Mouse (Mus musculus) intestine, embryonic 15.5 days (tissue): Measurements from ENCODE around the gene Inpp5d. TPM values are rescaled to one million over a fixed set of nuclear protein-coding genes. Genes with fewer than 3 reads are reported as not detected.

Source experiments
- ATAC-seq: fragments of 200-750 bp; cut with Nextera tagmentation; 2 replicates; pipeline ENCODE4 v1.8.0; 2017; ENCODE audit warnings: moderate TSS enrichment, moderate library complexity
- H3K27ac ChIP-seq: fragments of 300-500 bp; sonication (generic); 2 replicates; pipeline ENCODE4 v1.5.1; 2015; ENCODE audit warnings: mild to moderate bottlenecking, inconsistent platforms
- H3K27me3 ChIP-seq: fragments of 300-500 bp; sonication (generic); replicated peaks from 2 replicates; pipeline ENCODE4 v1.6.1; 2015; ENCODE audit warnings: inconsistent platforms
- H3K36me3 ChIP-seq: fragments of 300-500 bp; sonication (generic); 2 replicates; pipeline ENCODE4 v1.6.1; 2015; ENCODE audit warnings: inconsistent platforms
- H3K4me1 ChIP-seq: fragments of 300-500 bp; sonication (generic); replicated peaks from 2 replicates; pipeline ENCODE4 v1.6.1; 2015; ENCODE audit warnings: inconsistent platforms
- H3K4me2 ChIP-seq: fragments of 300-500 bp; sonication (generic); replicated peaks from 2 replicates; pipeline ENCODE4 v1.6.1; 2015; ENCODE audit warnings: mild to moderate bottlenecking, inconsistent platforms
- H3K4me3 ChIP-seq: fragments of 300-500 bp; sonication (generic); replicated peaks from 2 replicates; pipeline ENCODE4 v1.5.1; 2015; ENCODE audit warnings: inconsistent platforms
- H3K9ac ChIP-seq: fragments of 300-500 bp; sonication (generic); 2 replicates; pipeline ENCODE4 v1.6.1; 2015; ENCODE audit warnings: inconsistent platforms
- H3K9me3 ChIP-seq: fragments of 300-500 bp; sonication (generic); 2 replicates; pipeline ENCODE4 v1.6.1; 2016; ENCODE audit warnings: inconsistent platforms
- WGBS: fragments of 180-500 bp; shearing (Covaris S2); methylation state at CpG from one replicate; pipeline ENCODE4 v1.1.7; 2015; 5-methylcytosine and 5-hydroxymethylcytosine counted together
- polyA plus RNA-seq: library from polyadenylated mRNA; unstranded; fragments of >200 nt; fragmentation: Nextera tagmentation; extraction: Ambion mirVana; gene quantifications from 2 replicates; pipeline ENCODE4 v1.2.1, GENCODE M21; 2015

Inpp5d gene
- polyA plus RNA-seq, 1 experiment from 2014 or later, result 4.3 TPM

GRCm38 (mm10) chr1:87696358-87696757 is 76.2 kb downstream of the Inpp5d start:
- no peak overlapping the region for H3K27ac ChIP-seq
- no peaks in the 10 kb centered on the region for H3K4me1 ChIP-seq
- H3K4me2 ChIP-seq, result no peak overlapping the region
- no peaks in the 10 kb centered on the region for H3K36me3 ChIP-seq
- ATAC-seq, result no peak
- 0 out of 2 replicates have a peak, but pooled peaks cover 2% of the 10 kb centered on the region for H3K27me3 ChIP-seq
- H3K9me3 ChIP-seq, result no peaks in the 10 kb centered on the region
- WGBS, result 81% methylated on average over 5 of the region's 5 CpGs
- no peak overlapping the region for H3K4me3 ChIP-seq
- no peak overlapping the region for H3K9ac ChIP-seq

- Histone ChIP-seq H3K9ac (no peak overlapping the region), H3K36me3 (no peaks in the 10 kb centered on the region), H3K4me2 (no peak overlapping the region), H3K27ac (no peak overlapping the region), H3K4me1 (no peaks in the 10 kb centered on the region), H3K4me3 (no peak overlapping the region), H3K27me3 (0 out of 2 replicates have a peak, but pooled peaks cover 2% of the 10 kb centered on the region), H3K9me3 (no peaks in the 10 kb centered on the region)
- 85% methylated on average over 6 of the region's 6 CpGs for WGBS
- no peak for ATAC-seq
Measured at GRCm38 (mm10) chr1:87698010-87698409, 77.9 kb downstream of the Inpp5d start.

GRCm38 (mm10) chr1:87699890-87700448 is 79.9 kb downstream of the Inpp5d start:
- ATAC-seq, result no peak
- no peak overlapping the region for H3K9ac ChIP-seq
- WGBS, result 66% methylated on average over 5 of the region's 5 CpGs
- no peak overlapping the region for H3K27ac ChIP-seq
- 0 out of 2 replicates have a peak, but pooled peaks cover 2% of the 10 kb centered on the region for H3K27me3 ChIP-seq
- no peaks in the 10 kb centered on the region for H3K36me3 ChIP-seq
- no peaks in the 10 kb centered on the region for H3K9me3 ChIP-seq
- no peaks in the 10 kb centered on the region for H3K4me1 ChIP-seq
- H3K4me3 ChIP-seq, result no peak overlapping the region
- H3K4me2 ChIP-seq, result no peak overlapping the region

- Histone ChIP-seq H3K4me1 (no peaks in the 10 kb centered on the region), H3K4me2 (no peak overlapping the region), H3K9ac (no peak overlapping the region), H3K27ac (no peak overlapping the region), H3K9me3 (no peaks in the 10 kb centered on the region), H3K4me3 (no peak overlapping the region), H3K36me3 (no peaks in the 10 kb centered on the region), H3K27me3 (0 out of 2 replicates have a peak, but pooled peaks cover 2% of the 10 kb centered on the region)
- WGBS, result 74% methylated on average over 2 of the region's 2 CpGs
- ATAC-seq, result no peak
Measured at GRCm38 (mm10) chr1:87704230-87704629, 84.1 kb downstream of the Inpp5d start.

GRCm38 (mm10) chr1:87706361-87706760 is 86.2 kb downstream of the Inpp5d start:
- no peaks in the 10 kb centered on the region for H3K4me1 ChIP-seq
- H3K9ac ChIP-seq, result no peak overlapping the region
- H3K27me3 ChIP-seq, result no peaks in the 10 kb centered on the region
- H3K4me3 ChIP-seq, result no peak overlapping the region
- no peak overlapping the region for H3K4me2 ChIP-seq
- H3K36me3 ChIP-seq, result no peaks in the 10 kb centered on the region
- ATAC-seq, result no peak
- H3K27ac ChIP-seq, result no peak overlapping the region
- H3K9me3 ChIP-seq, result no peaks in the 10 kb centered on the region
- 91% methylated on average over 3 of the region's 3 CpGs for WGBS

DNA sequence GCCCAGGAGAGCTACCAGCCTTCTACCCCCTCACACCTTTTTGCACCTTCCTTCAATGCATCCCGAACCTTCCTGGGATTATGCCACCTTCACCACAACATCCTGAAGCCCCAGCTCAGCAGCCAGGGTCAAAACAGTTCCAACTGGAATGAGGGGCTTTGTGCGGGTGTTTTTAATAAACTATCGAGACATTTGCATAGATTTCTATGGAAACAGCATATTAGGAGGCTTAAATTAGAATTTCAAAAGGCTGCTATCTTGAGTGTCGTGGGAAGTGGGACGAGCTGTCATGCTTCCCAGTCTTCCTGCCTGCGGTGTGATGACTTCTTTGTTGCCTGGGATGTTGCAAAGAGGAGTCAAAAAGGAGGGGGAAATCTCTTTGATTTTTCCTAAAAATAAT is 88.9 kb downstream of the Inpp5d start:
- H3K4me1 ChIP-seq, result no peaks in the 10 kb centered on the region
- no peak overlapping the region for H3K9ac ChIP-seq
- H3K4me3 ChIP-seq, result no peak overlapping the region
- H3K36me3 ChIP-seq, result no peaks in the 10 kb centered on the region
- no peak for ATAC-seq
- H3K4me2 ChIP-seq, result no peak overlapping the region
- no peaks in the 10 kb centered on the region for H3K9me3 ChIP-seq
- no peak overlapping the region for H3K27ac ChIP-seq
- WGBS, result 75% methylated on average over 6 of the region's 6 CpGs
- H3K27me3 ChIP-seq, result no peaks in the 10 kb centered on the region

DNA sequence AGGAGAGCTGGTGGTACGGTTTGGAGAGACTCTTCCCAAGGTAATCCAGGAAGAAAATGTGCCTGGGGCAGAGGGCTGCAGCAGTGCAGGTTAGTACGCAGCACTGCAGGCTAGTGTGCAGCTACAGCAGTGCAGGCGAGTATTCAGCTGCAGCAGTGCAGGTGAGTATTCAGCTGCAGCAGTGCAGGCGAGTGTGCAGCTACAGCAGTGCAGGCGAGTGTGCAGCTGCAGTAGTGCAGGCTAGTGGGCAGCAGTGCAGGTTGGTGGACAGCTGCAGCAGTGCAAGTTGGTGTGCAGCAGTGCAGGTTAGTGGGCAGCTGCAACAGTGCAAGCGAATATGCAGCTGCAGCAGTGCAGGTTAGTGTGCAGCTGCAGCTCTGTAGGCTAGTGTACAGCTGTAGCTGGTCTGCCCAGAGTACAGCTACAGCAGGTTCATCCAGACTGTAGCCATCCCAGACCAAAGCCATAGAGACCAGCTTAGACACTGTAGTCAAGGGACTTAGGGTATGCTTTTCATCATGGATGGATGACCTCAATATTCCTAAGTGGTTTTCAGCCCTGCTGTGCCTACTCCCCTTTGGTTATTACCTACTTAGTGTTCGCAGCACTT is 89.7 kb downstream of the Inpp5d start:
- Histone ChIP-seq H3K4me3 (no peak overlapping the region), H3K4me1 (no peaks in the 10 kb centered on the region), H3K36me3 (no peaks in the 10 kb centered on the region), H3K4me2 (no peak overlapping the region), H3K9me3 (no peaks in the 10 kb centered on the region), H3K27ac (no peak overlapping the region), H3K9ac (no peak overlapping the region), H3K27me3 (no peaks in the 10 kb centered on the region)
- 77% methylated on average over 7 of the region's 7 CpGs for WGBS
- no peak for ATAC-seq

DNA sequence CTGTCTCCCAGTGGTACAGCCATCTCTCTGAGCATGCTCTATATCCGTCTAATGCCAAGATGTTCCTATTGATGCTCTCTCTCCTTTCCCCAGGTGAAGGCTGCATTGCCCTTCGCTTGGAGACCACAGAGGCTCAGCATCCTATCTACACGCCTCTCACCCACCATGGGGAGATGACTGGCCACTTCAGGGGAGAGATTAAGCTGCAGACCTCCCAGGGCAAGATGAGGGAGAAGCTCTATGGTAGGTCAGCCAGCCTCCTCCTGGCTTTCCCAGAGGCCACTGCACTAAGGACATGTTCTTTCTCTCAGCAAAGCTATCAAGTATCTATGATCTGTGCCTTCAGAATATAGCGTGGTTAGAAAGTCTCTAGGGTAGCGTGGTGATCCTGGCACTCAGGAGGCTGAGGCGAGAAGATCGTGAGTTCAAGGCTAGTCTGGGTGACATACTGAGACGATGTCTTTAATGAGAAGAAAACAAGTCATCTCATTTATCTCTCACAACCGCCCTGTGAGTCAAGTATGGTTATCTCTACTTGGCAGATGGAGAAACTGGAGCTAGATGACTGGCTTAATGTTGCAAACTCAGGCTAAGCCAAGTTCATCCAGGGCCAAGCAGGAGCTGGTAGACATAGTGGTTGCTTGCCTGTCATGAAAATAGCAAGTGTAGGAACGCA is 92.0 kb downstream of the Inpp5d start:
- peak; percentile 66; the same call in 1 of the 2 replicates for ATAC-seq
- no peaks in the 10 kb centered on the region for H3K9me3 ChIP-seq
- H3K4me2 ChIP-seq, result no peak overlapping the region
- H3K4me3 ChIP-seq, result no peak overlapping the region
- H3K27ac ChIP-seq, result no peak overlapping the region
- WGBS, result 85% methylated on average over 10 of the region's 10 CpGs
- no peaks in the 10 kb centered on the region for H3K36me3 ChIP-seq
- H3K4me1 ChIP-seq, result no peaks in the 10 kb centered on the region
- H3K9ac ChIP-seq, result no peak overlapping the region
- H3K27me3 ChIP-seq, result no peaks in the 10 kb centered on the region

DNA sequence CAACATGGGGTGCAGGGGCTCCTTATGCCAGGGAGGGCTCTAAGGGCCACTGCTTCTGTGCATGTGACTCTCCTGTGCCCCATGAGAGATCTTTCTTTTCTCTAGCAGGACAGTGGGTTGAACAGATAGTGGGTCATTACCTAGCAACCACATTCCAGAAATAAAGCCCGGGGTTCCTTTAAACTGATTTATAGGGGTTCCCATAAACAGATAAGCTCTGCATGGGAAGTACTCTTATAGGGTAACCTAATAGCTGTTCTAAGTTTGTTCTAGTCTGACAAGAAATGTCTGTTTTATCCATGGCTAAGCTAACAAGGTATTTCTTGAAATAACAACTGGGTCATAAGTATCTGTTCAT is 92.5 kb downstream of the Inpp5d start:
- no peaks in the 10 kb centered on the region for H3K36me3 ChIP-seq
- no peak for ATAC-seq
- H3K27me3 ChIP-seq, result no peaks in the 10 kb centered on the region
- H3K4me1 ChIP-seq, result no peaks in the 10 kb centered on the region
- H3K9ac ChIP-seq, result no peak overlapping the region
- H3K4me3 ChIP-seq, result no peak overlapping the region
- H3K4me2 ChIP-seq, result no peak overlapping the region
- WGBS, result 55% methylated on average over 1 of the region's 1 CpGs
- H3K27ac ChIP-seq, result no peak overlapping the region
- no peaks in the 10 kb centered on the region for H3K9me3 ChIP-seq

- H3K27ac ChIP-seq, result no peak overlapping the region
- H3K9me3 ChIP-seq, result no peaks in the 10 kb centered on the region
- no peak overlapping the region for H3K4me2 ChIP-seq
- H3K27me3 ChIP-seq, result no peaks in the 10 kb centered on the region
- H3K4me3 ChIP-seq, result no peak overlapping the region
- no peaks in the 10 kb centered on the region for H3K36me3 ChIP-seq
- 23% methylated on average over 8 of the region's 8 CpGs for WGBS
- H3K4me1 ChIP-seq, result no peaks in the 10 kb centered on the region
- no peak overlapping the region for H3K9ac ChIP-seq
- no peak for ATAC-seq
Measured at GRCm38 (mm10) chr1:87721382-87721781, 101.3 kb downstream of the Inpp5d start.

DNA sequence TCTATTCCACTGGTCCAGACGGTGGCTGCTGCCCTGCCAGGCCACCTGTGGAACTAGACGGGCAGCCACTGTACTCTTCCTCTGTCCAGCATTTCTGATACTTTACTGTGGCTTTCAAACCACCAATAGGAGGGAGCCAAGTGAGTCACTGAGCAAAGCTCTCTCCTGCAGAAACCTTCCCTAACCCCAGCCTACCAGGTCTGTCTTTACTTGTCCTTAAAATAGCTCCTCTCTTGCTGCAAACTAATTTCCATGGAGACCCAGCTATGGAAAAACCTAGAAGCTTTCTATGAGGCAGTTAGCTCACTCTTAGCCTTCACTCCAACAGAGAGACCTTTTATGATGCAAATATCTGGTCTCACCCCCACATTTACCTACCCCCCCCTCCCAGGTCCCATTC is 102.0 kb downstream of the Inpp5d start:
- WGBS, result 32% methylated on average over 2 of the region's 2 CpGs
- H3K4me2 ChIP-seq, result no peak overlapping the region
- ATAC-seq, result no peak

DNA sequence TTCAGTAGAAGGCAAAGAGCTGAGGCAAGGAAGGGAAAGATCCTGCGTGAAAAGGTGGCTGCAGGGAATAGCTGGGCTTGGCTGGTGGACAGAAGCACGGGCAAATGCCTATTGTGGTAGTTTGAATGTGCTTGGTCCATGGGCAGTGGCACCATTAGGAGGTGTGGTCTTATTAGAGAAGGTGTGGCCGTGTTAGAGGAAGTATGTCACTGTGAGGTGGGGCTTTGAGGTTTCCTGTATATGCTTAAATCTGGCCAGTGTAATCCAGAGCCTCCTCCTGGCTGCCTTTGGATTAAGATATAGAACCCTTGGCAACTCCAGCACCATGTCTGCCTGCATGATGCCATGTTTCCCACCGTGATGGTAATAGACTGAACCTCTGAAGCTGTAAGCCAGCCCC is 103.2 kb downstream of the Inpp5d start:
- H3K4me2 ChIP-seq, result no peak overlapping the region
- no peak overlapping the region for H3K9ac ChIP-seq
- no peak overlapping the region for H3K4me3 ChIP-seq
- H3K27me3 ChIP-seq, result no peaks in the 10 kb centered on the region
- no peak overlapping the region for H3K27ac ChIP-seq
- 66% methylated on average over 4 of the region's 4 CpGs for WGBS
- H3K4me1 ChIP-seq, result no peaks in the 10 kb centered on the region
- ATAC-seq, result no peak
- H3K9me3 ChIP-seq, result no peaks in the 10 kb centered on the region
- no peaks in the 10 kb centered on the region for H3K36me3 ChIP-seq

More for the DNA sequence above, 102.0 kb downstream of the Inpp5d start:
- H3K27me3 ChIP-seq, result no peaks in the 10 kb centered on the region
- no peak overlapping the region for H3K9ac ChIP-seq
- H3K9me3 ChIP-seq, result no peaks in the 10 kb centered on the region
- H3K4me1 ChIP-seq, result no peaks in the 10 kb centered on the region
- no peaks in the 10 kb centered on the region for H3K36me3 ChIP-seq
- H3K4me3 ChIP-seq, result no peak overlapping the region
- no peak overlapping the region for H3K27ac ChIP-seq

DNA sequence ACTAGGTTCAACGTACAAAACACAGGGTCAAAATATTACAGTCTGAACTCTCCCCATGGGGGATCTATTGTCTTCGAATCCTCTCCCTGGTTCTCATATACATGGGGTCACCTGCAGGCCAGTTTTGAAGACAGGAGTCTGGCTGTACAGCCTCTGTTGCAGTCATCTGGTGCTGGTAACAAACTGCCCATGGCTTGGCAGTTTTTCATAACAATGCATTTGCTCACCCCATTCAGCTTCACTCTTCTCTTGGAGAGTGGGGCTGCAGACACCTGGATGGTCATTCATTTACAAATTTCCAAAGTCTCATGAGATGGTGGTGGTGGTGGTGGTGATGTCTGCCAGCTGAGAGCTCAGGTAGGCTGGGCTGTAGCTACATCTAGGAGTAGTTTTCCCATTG is 109.0 kb downstream of the Inpp5d start:
- no peak overlapping the region for H3K9ac ChIP-seq
- no peak overlapping the region for H3K4me2 ChIP-seq
- WGBS, result 78% methylated on average over 2 of the region's 2 CpGs
- no peak for ATAC-seq
- H3K4me3 ChIP-seq, result no peak overlapping the region
- H3K27me3 ChIP-seq, result no peaks in the 10 kb centered on the region
- no peaks in the 10 kb centered on the region for H3K4me1 ChIP-seq
- no peak overlapping the region for H3K27ac ChIP-seq
- H3K36me3 ChIP-seq, result no peaks in the 10 kb centered on the region
- H3K9me3 ChIP-seq, result no peaks in the 10 kb centered on the region
